Mouse (Mus musculus): ENCODE results near the gene Arhgap28. TPM values are rescaled to one million over a fixed set of nuclear protein-coding genes. Genes with fewer than 3 reads are reported as not detected.

Arhgap28 gene
- polyA plus RNA-seq, 1 experiment from 2014 or later = 5.7 TPM

- Histone ChIP-seq H3K27me3 (ENCODE audit: control insufficient read depth, insufficient read depth, low read length) (no peaks in the 10 kb centered on the region), H3K9me3 (ENCODE audit: control insufficient read depth, low read length) (no peaks in the 10 kb centered on the region), H3K4me2 (replicated peaks; ENCODE audit: low read depth) (no peak overlapping the region), H3K9ac (ENCODE audit: low read length) (no peak overlapping the region), H3K27ac (replicated peaks) (no peak overlapping the region), H3K4me3 (ENCODE audit: low read depth, low read length) (no peak overlapping the region), H3K36me3 (ENCODE audit: control insufficient read depth, insufficient read depth, low read length) (no peaks in the 10 kb centered on the region), H3K4me1 (replicated peaks; ENCODE audit: control insufficient read depth, insufficient read depth) (no peaks in the 10 kb centered on the region)
- 92% methylated on average over 9 of the region's 9 CpGs for WGBS
- TF ChIP-seq EP300 (optimal IDR thresholded peaks at IDR 0.05) (no peak), CTCF (IDR thresholded peaks at IDR 0.05; ENCODE audit: low read depth) (no peak)
- ATAC-seq (ENCODE audit: low FRiP score, low TSS enrichment) = no peak
- DNase-seq (ENCODE audit: low spot score) = no peak
Measured at GRCm38 (mm10) chr17:67888081-67888480, 115.8 kb downstream of the Arhgap28 start.

DNA sequence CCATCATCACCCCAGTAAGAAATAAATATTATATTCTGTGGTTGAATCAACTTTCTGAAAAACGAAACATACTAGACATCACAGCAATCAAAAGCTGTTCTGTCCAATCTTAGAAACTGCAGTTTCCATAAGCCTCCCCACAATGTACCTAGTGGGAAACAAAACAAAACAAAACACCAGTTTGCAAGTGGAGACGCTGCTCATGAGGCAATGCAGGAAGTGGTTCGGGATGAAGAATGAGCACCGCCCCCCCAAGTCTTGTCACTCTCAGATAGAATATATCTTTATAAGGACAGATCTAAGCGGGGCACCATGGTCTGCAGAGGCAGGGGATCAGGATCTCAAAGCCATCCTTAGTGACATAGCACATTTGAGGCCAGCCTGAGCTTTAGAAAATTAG lies 117.6 kb downstream of the Arhgap28 start:
- TF ChIP-seq CTCF (IDR thresholded peaks at IDR 0.05; ENCODE audit: low read depth) = no peak
- TF ChIP-seq EP300 (optimal IDR thresholded peaks at IDR 0.05) = no peak
- WGBS = 78% methylated on average over 5 of the region's 5 CpGs
- H3K9me3 ChIP-seq (ENCODE audit: control insufficient read depth, low read length) = no peaks in the 10 kb centered on the region

DNA sequence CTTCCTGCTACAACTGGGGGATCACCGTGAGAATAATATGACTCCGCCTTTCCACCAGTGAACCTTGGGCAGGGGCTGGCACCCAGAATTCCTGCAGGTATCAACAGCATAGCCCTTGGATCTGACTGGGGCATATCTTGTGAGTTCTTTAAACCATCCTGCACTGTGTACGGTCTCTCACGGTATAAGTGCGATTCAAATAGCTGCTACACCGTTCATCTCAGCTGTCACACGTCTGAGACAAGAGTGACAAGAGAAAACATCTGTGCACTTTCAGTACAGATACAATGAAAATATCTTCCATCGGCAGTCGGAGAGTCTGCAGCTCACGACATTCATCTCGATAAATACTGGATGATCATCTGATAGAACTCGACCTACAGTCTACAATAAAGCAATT lies 126.3 kb downstream of the Arhgap28 start:
- 78% methylated on average over 12 of the region's 12 CpGs for WGBS
- TF ChIP-seq CTCF (IDR thresholded peaks at IDR 0.05; ENCODE audit: low read depth) (no peak), EP300 (optimal IDR thresholded peaks at IDR 0.05) (no peak)
- no peak overlapping the region for H3K27ac ChIP-seq (replicated peaks)
- H3K9me3 ChIP-seq (ENCODE audit: control insufficient read depth, low read length) = no peaks in the 10 kb centered on the region
- H3K27me3 ChIP-seq (ENCODE audit: control insufficient read depth, insufficient read depth, low read length) = no peaks in the 10 kb centered on the region
- no peaks in the 10 kb centered on the region for H3K4me1 ChIP-seq (replicated peaks; ENCODE audit: control insufficient read depth, insufficient read depth)
- no peak overlapping the region for H3K4me2 ChIP-seq (replicated peaks; ENCODE audit: low read depth)
- H3K36me3 ChIP-seq (ENCODE audit: control insufficient read depth, insufficient read depth, low read length) = no peaks in the 10 kb centered on the region; the same call in 1 of the 2 replicates
- H3K9ac ChIP-seq (ENCODE audit: low read length) = no peak overlapping the region
- no peak overlapping the region for H3K4me3 ChIP-seq (ENCODE audit: low read depth, low read length)
- DNase-seq (ENCODE audit: low spot score) = no peak
- no peak for ATAC-seq (ENCODE audit: low FRiP score, low TSS enrichment)

More for the DNA sequence above, 117.6 kb downstream of the Arhgap28 start:
- Histone ChIP-seq H3K27me3 (ENCODE audit: control insufficient read depth, insufficient read depth, low read length) (no peaks in the 10 kb centered on the region), H3K36me3 (ENCODE audit: control insufficient read depth, insufficient read depth, low read length) (no peaks in the 10 kb centered on the region), H3K4me2 (replicated peaks; ENCODE audit: low read depth) (no peak overlapping the region), H3K9ac (ENCODE audit: low read length) (no peak overlapping the region), H3K4me1 (replicated peaks; ENCODE audit: control insufficient read depth, insufficient read depth) (no peaks in the 10 kb centered on the region), H3K27ac (replicated peaks) (no peak overlapping the region), H3K4me3 (ENCODE audit: low read depth, low read length) (no peak overlapping the region)
- DNase-seq (ENCODE audit: low spot score) (no peak), ATAC-seq (ENCODE audit: low FRiP score, low TSS enrichment) (no peak)

DNA sequence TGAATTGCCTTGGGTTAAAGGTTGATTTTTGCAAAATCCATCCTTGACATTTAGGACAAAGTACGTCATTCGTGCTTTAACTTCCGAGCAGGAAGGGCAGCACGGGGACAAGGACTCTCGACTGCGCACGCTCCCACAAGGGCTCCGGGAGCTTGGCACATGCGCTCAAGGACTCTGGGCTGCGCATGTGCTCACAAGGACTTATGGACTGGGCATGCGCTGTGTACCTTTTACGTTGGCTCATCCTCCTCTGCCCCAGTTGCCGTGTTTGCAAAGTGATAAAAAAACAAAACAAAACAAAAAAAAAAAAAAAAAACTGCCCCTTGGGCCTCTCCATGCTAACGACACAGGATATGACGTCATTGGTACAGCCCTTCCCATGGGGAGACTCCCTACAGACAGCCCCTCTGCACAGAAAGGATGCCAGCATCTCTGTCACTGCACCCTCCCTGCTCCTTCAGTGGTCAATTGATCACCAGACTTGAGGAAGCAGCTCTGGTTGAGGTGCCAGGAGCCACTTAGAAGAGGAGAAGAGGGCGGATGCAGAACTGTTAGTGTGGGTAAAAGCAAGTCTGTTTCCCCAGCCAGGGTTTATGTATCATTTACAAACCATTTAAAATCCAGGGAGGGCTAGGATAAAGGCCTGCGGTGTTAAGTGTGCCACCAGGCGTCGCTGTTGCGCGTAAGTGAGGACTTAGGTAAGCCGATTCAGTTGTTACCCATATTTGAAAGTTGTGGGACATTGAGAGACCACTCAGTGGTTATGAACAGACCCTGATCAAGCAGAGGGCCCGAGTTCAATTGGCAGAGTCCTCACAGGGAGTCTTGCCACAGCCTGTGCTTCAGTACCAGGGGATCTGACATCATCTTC lies 134.0 kb downstream of the Arhgap28 start:
- DNase-seq (ENCODE audit: low spot score) = peak; percentile 67
- ATAC-seq (ENCODE audit: low FRiP score, low TSS enrichment) = 0 out of 2 replicates have a peak, but pooled peaks have one; percentile 38
- Histone ChIP-seq H3K4me3 (ENCODE audit: low read depth, low read length) (no peak overlapping the region), H3K9ac (ENCODE audit: low read length) (no peak overlapping the region), H3K9me3 (ENCODE audit: control insufficient read depth, low read length) (no peaks in the 10 kb centered on the region), H3K36me3 (ENCODE audit: control insufficient read depth, insufficient read depth, low read length) (peaks cover 2% of the 10 kb centered on the region; the same call in 1 of the 2 replicates), H3K4me1 (replicated peaks; ENCODE audit: control insufficient read depth, insufficient read depth) (no peaks in the 10 kb centered on the region), H3K27ac (replicated peaks) (no peak overlapping the region), H3K4me2 (replicated peaks; ENCODE audit: low read depth) (no peak overlapping the region), H3K27me3 (ENCODE audit: control insufficient read depth, insufficient read depth, low read length) (no peaks in the 10 kb centered on the region)
- TF ChIP-seq EP300 (optimal IDR thresholded peaks at IDR 0.05) (no peak), CTCF (IDR thresholded peaks at IDR 0.05; ENCODE audit: low read depth) (peak; percentile 88)
- 64% methylated on average over 23 of the region's 23 CpGs for WGBS

- H3K4me2 ChIP-seq (replicated peaks; ENCODE audit: low read depth) = no peak overlapping the region
- ATAC-seq (ENCODE audit: low FRiP score, low TSS enrichment) (peak; percentile 50; the same call in 1 of the 2 replicates), DNase-seq (ENCODE audit: low spot score) (no peak)
- no peaks in the 10 kb centered on the region for H3K27me3 ChIP-seq (ENCODE audit: control insufficient read depth, insufficient read depth, low read length)
- peak overlapping the region; percentile 35; the same call in 1 of the 2 replicates for H3K27ac ChIP-seq (replicated peaks)
- H3K9ac ChIP-seq (ENCODE audit: low read length) = no peak overlapping the region
- TF ChIP-seq EP300 (optimal IDR thresholded peaks at IDR 0.05) (no peak), CTCF (IDR thresholded peaks at IDR 0.05; ENCODE audit: low read depth) (no peak)
- no peak overlapping the region for H3K4me3 ChIP-seq (ENCODE audit: low read depth, low read length)
- WGBS = 67% methylated on average over 20 of the region's 20 CpGs
- H3K4me1 ChIP-seq (replicated peaks; ENCODE audit: control insufficient read depth, insufficient read depth) = no peaks in the 10 kb centered on the region
- H3K9me3 ChIP-seq (ENCODE audit: control insufficient read depth, low read length) = no peaks in the 10 kb centered on the region
- 0 out of 2 replicates have a peak, but pooled peaks cover 5% of the 10 kb centered on the region for H3K36me3 ChIP-seq (ENCODE audit: control insufficient read depth, insufficient read depth, low read length)
Measured at GRCm38 (mm10) chr17:67866541-67867241, 137.2 kb downstream of the Arhgap28 start.
